Mouse (Mus musculus) liver, embryonic 11.5 days (tissue): ENCODE data around the gene Gnat2. TPM values are rescaled to one million over a fixed set of nuclear protein-coding genes. Genes with fewer than 3 reads are reported as not detected.
A peak's percentile ranks its signal among the peaks of the same experiment; 100 is the strongest.

Experiments used
- ATAC-seq: fragments of 200-750 bp; cut with Nextera tagmentation; replicated peaks from 2 replicates; pipeline ENCODE4 v1.8.0; 2017; ENCODE audit warnings: moderate number of reproducible peaks, mild to moderate bottlenecking, moderate TSS enrichment, moderate library complexity; ENCODE audit not compliant: low FRiP score
- DNase-seq: peaks from one replicate; pipeline ENCODE4 v3.0.0-alpha.2; 2017; ENCODE audit warnings: low spot score
- H3K27ac ChIP-seq: fragments of 300-500 bp; sonication (generic); 2 replicates; pipeline ENCODE4 v1.5.1; 2014; ENCODE audit warnings: mild to moderate bottlenecking, low read depth, low read length, control low read depth
- H3K27me3 ChIP-seq: fragments of 300-500 bp; sonication (generic); replicated peaks from 2 replicates; pipeline ENCODE4 v1.6.1; 2014; ENCODE audit warnings: low read length, mixed read lengths; ENCODE audit not compliant: control insufficient read depth, insufficient read depth
- H3K36me3 ChIP-seq: fragments of 300-500 bp; sonication (generic); 2 replicates; pipeline ENCODE4 v1.6.1; 2014; ENCODE audit warnings: mild to moderate bottlenecking, low read length, moderate library complexity, mixed read lengths; ENCODE audit not compliant: control insufficient read depth, insufficient read depth
- H3K4me1 ChIP-seq: fragments of 300-500 bp; sonication (generic); replicated peaks from 2 replicates; pipeline ENCODE4 v1.6.1; 2014; ENCODE audit warnings: low read length, mixed read lengths; ENCODE audit not compliant: control insufficient read depth, insufficient read depth
- H3K4me2 ChIP-seq: fragments of 300-500 bp; sonication (generic); 2 replicates; pipeline ENCODE4 v1.6.1; 2014; ENCODE audit warnings: mild to moderate bottlenecking, control low read depth, moderate library complexity
- H3K4me3 ChIP-seq: fragments of 300-500 bp; sonication (generic); 2 replicates; pipeline ENCODE4 v1.5.1; 2014; ENCODE audit warnings: low read depth, low read length, control low read depth
- H3K9ac ChIP-seq: fragments of 300-500 bp; sonication (generic); 2 replicates; pipeline ENCODE4 v1.6.1; 2014; ENCODE audit warnings: low read depth, low read length, control low read depth
- H3K9me3 ChIP-seq: fragments of 300-500 bp; sonication (generic); 2 replicates; pipeline ENCODE4 v1.6.1; 2016; ENCODE audit warnings: low read length, inconsistent platforms, mixed read lengths; ENCODE audit not compliant: control insufficient read depth
- WGBS: fragments of 180-500 bp; shearing (Covaris S2); extraction: QIAGEN DNeasy Blood & Tissue Kit; methylation state at CpG from one replicate; pipeline ENCODE4 v1.1.7; 2014; 5-methylcytosine and 5-hydroxymethylcytosine counted together
- polyA plus RNA-seq: library from polyadenylated mRNA; unstranded; fragments of >200 nt; fragmentation: Nextera tagmentation; extraction: Ambion mirVana; gene quantifications from 2 replicates; pipeline ENCODE4 v1.2.1, GENCODE M21; 2014

The Gnat2 gene
- polyA plus RNA-seq, 1 experiment from 2014 or later, result 4.2 TPM

DNA sequence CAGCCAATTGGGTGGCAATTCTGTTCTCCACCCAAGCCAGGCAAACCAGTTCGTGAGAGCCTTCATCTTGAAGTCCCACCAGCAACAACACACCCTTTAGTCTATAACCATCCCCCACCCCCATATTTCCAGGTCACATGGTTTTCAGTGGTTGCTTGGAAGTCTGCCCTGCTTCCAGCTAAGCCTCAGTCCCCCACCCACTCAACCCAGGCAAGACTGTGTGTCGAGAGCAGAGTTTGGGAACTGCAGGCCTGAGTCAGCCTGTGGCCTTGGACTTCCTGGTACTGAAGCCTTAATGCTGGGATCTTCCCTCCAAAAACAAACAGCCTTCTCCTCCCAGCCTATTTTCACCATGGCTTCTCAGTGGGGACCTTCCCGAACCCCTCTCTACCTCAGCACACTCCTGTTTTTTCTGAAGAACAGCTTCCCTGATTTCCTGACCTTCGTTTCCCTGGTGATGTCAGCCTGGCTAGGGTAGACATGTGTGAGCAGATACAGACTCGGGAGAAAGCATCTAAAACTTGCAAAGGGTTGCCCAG lies 3.7 kb upstream of the Gnat2 start:
- Histone ChIP-seq H3K36me3 (0 out of 2 replicates have a peak, but pooled peaks cover under 1% of the 10 kb centered on the region), H3K4me1 (peaks cover 36% of the 10 kb centered on the region), H3K9me3 (no peaks in the 10 kb centered on the region), H3K27me3 (no peaks in the 10 kb centered on the region), H3K9ac (no peak overlapping the region), H3K4me2 (no peak overlapping the region), H3K27ac (no peak overlapping the region), H3K4me3 (no peak overlapping the region)
- no peak for ATAC-seq
- 57% methylated on average over 5 of the region's 5 CpGs for WGBS
- DNase-seq, result no peak

DNA sequence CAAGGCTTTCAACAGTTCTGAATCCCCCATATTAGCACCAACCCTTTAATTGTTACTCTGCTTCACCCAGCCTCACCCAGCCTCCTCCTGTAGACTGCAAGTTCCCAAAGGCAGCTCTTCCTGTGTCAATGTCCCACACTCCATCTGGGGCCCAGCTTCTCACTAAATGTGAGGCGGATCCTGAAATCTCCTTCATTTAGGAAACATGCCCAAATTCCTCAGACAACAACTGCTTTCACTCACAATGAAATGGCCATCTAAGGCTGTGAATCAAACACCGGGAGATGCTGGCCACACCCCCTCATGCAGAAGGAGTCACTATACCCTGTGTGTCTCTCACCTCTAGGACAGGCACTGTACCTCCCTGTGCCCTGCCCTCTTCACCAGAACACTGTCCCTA lies 2.7 kb upstream of the Gnat2 start:
- Histone ChIP-seq H3K4me1 (peaks cover 34% of the 10 kb centered on the region), H3K36me3 (no peaks in the 10 kb centered on the region), H3K9ac (no peak overlapping the region), H3K4me3 (no peak overlapping the region), H3K27ac (no peak overlapping the region), H3K9me3 (no peaks in the 10 kb centered on the region), H3K27me3 (no peaks in the 10 kb centered on the region), H3K4me2 (no peak overlapping the region)
- 49% methylated on average over 2 of the region's 2 CpGs for WGBS
- ATAC-seq (no peak), DNase-seq (no peak)

GRCm38 (mm10) chr3:108090561-108090960 lies 2.0 kb upstream of the Gnat2 start:
- no peaks in the 10 kb centered on the region for H3K9me3 ChIP-seq
- 90% methylated on average over 2 of the region's 2 CpGs for WGBS
- ATAC-seq (no peak), DNase-seq (no peak)
- peaks cover 38% of the 10 kb centered on the region for H3K4me1 ChIP-seq
- H3K36me3 ChIP-seq, result no peaks in the 10 kb centered on the region
- no peak overlapping the region; the same call in 1 of the 2 replicates for H3K27ac ChIP-seq
- H3K9ac ChIP-seq, result no peak overlapping the region
- H3K4me2 ChIP-seq, result no peak overlapping the region
- H3K4me3 ChIP-seq, result no peak overlapping the region
- no peaks in the 10 kb centered on the region for H3K27me3 ChIP-seq

- no peak for DNase-seq
- 59% methylated on average over 6 of the region's 6 CpGs for WGBS
- peaks cover 45% of the 10 kb centered on the region for H3K4me1 ChIP-seq
These were observed 559 bp upstream of the Gnat2 start for GRCm38 (mm10) chr3:108092030-108092429.

DNA sequence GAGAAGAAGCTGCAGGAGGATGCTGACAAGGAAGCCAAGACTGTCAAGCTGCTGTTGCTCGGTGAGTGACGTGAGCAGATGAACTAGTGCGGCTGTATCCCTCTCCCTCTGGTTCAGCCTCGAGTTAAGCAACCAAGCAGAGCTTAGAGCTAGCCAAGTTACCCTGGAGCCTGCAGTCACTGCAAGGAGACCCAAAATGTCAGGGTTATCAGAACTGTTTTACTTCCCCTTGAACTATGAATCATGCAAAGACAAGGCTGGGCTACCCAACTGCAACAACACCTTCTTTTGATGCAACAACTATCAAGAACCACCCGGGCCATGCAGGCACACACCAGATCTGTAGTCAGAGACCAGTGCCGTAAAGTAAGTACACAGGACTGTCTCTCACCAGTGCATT lies 717 bp downstream of the Gnat2 start:
- H3K4me1 ChIP-seq, result peaks cover 51% of the 10 kb centered on the region
- H3K27me3 ChIP-seq, result no peaks in the 10 kb centered on the region
- DNase-seq (no peak), ATAC-seq (no peak)
- no peak overlapping the region for H3K4me3 ChIP-seq
- H3K36me3 ChIP-seq, result no peaks in the 10 kb centered on the region
- no peak overlapping the region for H3K4me2 ChIP-seq
- no peak overlapping the region for H3K27ac ChIP-seq
- no peaks in the 10 kb centered on the region for H3K9me3 ChIP-seq
- H3K9ac ChIP-seq, result no peak overlapping the region
- 60% methylated on average over 6 of the region's 6 CpGs for WGBS

More at GRCm38 (mm10) chr3:108092030-108092429, 559 bp upstream of the Gnat2 start:
- Histone ChIP-seq H3K9me3 (no peaks in the 10 kb centered on the region), H3K4me3 (no peak overlapping the region), H3K27ac (no peak overlapping the region), H3K4me2 (no peak overlapping the region), H3K36me3 (no peaks in the 10 kb centered on the region), H3K9ac (no peak overlapping the region), H3K27me3 (no peaks in the 10 kb centered on the region)
- ATAC-seq, result no peak

- H3K27me3 ChIP-seq, result no peaks in the 10 kb centered on the region
- DNase-seq, result no peak
- 67% methylated on average over 1 of the region's 1 CpGs for WGBS
- H3K4me3 ChIP-seq, result no peak overlapping the region
- no peaks in the 10 kb centered on the region for H3K9me3 ChIP-seq
- no peak overlapping the region for H3K4me2 ChIP-seq
- no peak for ATAC-seq
- peaks cover 56% of the 10 kb centered on the region for H3K4me1 ChIP-seq
- no peak overlapping the region for H3K9ac ChIP-seq
- H3K36me3 ChIP-seq, result no peaks in the 10 kb centered on the region
- H3K27ac ChIP-seq, result no peak overlapping the region
These were observed 1.6 kb downstream of the Gnat2 start for GRCm38 (mm10) chr3:108094146-108094545.

DNA sequence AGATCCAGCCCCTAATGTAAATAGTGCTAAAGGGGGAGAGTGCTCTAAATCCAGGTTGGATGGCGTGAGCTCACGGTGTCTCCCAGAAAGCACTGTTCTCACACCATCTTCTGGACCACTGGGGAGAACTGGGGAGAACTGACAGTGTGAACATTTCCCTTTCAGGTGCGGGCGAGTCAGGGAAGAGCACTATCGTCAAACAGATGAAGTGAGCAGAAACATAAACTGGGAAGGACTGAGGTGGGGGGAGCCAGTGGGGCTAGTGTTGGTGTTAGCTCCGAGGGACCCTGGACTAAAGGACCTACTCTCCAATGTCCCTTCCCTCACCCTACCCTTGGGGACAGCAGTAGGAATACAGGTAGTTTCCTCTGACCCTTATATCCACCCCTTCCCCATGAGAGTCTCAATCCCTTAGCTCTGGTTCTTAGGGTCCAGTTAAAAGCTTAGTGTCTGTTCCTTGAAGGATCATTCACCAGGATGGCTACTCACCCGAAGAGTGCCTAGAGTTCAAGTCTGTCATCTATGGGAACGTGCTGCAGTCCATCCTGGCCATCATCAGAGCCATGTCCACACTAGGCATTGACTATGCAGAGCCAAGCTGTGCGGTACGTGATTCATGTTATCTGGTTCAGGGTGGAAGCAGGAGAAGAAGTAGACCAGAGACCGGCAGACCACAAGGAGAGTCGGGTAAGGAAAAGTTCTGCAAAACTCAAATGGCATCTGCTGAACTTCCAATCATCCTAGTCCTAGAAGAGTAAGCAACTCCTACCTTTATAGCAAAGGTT lies 2.6 kb downstream of the Gnat2 start:
- H3K4me1 ChIP-seq, result peaks cover 56% of the 10 kb centered on the region
- H3K9ac ChIP-seq, result no peak overlapping the region

DNA sequence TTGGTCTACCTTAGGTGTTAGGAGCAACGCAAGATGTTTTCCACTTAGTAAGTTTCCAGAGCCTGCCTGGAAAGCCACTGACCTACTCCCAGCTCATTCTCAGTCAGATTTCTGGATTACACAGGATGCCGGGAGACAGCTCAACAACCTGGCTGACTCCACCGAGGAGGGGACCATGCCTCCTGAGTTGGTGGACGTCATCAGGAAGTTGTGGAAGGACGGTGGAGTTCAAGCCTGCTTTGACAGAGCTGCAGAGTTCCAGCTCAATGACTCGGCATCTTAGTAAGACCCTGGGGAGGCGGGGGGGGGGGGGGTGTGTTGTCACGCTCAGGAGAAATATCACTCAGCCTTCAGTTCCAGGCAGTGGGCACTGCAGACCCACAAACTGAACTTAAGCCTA lies 3.6 kb downstream of the Gnat2 start:
- H3K36me3 ChIP-seq, result no peaks in the 10 kb centered on the region
- H3K27ac ChIP-seq, result peak overlapping the region; percentile 90
- peak overlapping the region; percentile 63 for H3K4me2 ChIP-seq
- WGBS, result 43% methylated on average over 8 of the region's 8 CpGs
- H3K27me3 ChIP-seq, result no peaks in the 10 kb centered on the region
- peak; percentile 66 for ATAC-seq
- H3K4me1 ChIP-seq, result peaks cover 53% of the 10 kb centered on the region
- H3K9me3 ChIP-seq, result no peaks in the 10 kb centered on the region
- peak overlapping the region; percentile 64 for H3K9ac ChIP-seq
- H3K4me3 ChIP-seq, result peak overlapping the region; percentile 8; the same call in 1 of the 2 replicates
- no peak for DNase-seq

More for the DNA sequence above, 2.6 kb downstream of the Gnat2 start:
- DNase-seq (no peak), ATAC-seq (no peak)
- Histone ChIP-seq H3K9me3 (no peaks in the 10 kb centered on the region), H3K36me3 (no peaks in the 10 kb centered on the region), H3K27ac (0 out of 2 replicates have a peak overlapping the region, but pooled peaks have one; percentile 90), H3K4me2 (peak overlapping the region; percentile 63; the same call in 1 of the 2 replicates), H3K27me3 (no peaks in the 10 kb centered on the region), H3K4me3 (no peak overlapping the region)
- WGBS, result 77% methylated on average over 12 of the region's 12 CpGs
